Mouse (Mus musculus) left cerebral cortex, adult 8-10 months (tissue): Measurements from ENCODE around the gene Banp. TPM values are rescaled to one million over a fixed set of nuclear protein-coding genes. Genes with fewer than 3 reads are reported as not detected.

Experiments used
- DNase-seq, 2 experiments: peaks; one replicate each; pipeline ENCODE4 v3.0.0; 2022; ENCODE audit warnings: low spot score in 2 of 2
- microRNA-seq, 2 experiments: library from miRNA; unstranded; fragments of <30 nt; microRNA quantifications; one replicate each; pipeline ENCODE4 v1.2.0; 2022
- total RNA-seq, 4 experiments: library from RNA; stranded (reverse); gene quantifications; 2 replicates each; pipeline ENCODE4 v1.2.4; 2022

Banp gene
- total RNA-seq, 4 experiments from 2014 or later: 26.1 to 35.5 (median 27.9) TPM

GRCm38 (mm10) chr8:122058510-122058909 is 109.0 kb downstream of the Banp start:
- DNase-seq: no peak

- peak in 1 of 2 experiments; percentile 71 for DNase-seq
Measured at GRCm38 (mm10) chr8:122058951-122059350, 109.4 kb downstream of the Banp start.

DNA sequence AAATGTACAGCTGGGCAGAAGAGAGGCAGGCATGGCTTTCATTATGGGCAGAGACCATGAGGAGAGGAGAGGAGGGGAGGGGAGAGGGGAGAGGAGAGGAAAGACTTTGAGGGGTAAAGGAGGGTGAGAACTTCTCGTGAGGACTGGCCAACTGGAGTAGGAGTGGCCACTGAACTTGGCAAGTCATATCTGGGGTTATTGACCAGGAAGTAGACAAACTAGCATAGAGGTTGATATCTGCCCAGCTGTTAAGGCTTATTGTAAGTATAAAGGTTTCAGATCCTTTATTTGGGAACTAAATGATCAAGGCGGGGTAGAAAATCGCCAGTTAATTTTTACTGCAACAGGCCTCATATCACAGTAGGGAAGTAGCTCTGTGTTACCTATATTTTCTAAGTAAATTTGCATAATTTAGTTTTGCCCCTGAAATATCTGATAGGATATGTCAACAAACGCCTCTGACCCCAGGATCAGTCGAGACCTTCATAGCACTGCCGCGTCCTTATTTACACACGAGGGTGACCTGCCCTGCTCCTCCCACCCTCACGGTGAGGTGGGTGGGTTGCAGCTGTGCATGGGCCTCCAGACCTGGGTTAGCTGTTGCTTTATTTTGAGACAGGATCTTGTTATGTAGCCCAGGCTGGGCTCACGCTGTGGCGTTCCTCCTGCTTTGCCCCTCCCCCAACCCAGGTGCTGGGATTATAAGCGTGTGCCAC is 113.1 kb downstream of the Banp start:
- DNase-seq: no peak

- DNase-seq: no peak
Measured at GRCm38 (mm10) chr8:122064353-122064752, 114.8 kb downstream of the Banp start.

- DNase-seq: no peak
Measured at GRCm38 (mm10) chr8:122067783-122068505, 118.4 kb downstream of the Banp start.

DNA sequence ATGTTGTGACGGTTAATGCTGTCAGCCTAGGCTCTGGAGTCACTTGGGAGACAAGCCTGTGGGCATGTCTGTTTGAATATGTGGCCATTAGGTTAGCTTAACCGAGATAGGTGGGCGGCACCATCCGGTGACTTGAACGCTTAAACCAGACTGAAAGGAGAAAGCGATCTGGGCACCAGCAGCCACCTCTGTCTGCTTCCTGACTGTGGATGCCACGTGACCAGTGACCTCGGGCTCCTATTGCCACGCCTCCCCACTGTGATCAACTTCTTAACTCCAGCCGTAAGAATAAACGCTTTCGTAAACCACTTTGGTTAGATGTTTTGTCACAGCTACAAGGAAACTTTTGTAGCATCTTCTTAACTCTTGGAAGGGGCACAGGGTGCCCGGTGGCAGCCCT is 119.1 kb downstream of the Banp start:
- DNase-seq: no peak

DNA sequence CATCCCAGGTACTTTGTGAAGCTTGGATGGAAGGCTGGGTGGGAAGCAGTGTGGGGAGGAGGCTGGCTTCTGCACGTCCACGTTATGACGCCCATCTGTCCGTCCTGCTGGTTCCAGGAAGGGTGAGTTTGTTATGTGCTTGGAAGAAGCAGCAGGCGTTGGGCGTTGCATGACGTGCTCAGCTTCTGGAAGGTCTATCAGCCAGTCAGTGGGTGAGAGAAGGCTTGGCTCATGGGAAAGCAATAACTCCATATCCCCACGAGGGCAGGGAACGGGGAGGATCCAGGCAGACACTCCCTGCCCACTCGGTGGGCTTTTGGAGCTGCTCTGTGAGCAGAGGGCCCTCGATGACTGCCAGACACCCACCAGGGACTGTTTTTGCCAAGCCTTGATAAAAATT is 119.7 kb downstream of the Banp start:
- peak in 1 of 2 experiments; percentile 68 for DNase-seq

GRCm38 (mm10) chr8:122071193-122071592 is 121.6 kb downstream of the Banp start:
- DNase-seq: no peak

GRCm38 (mm10) chr8:122073964-122074363 is 124.4 kb downstream of the Banp start:
- no peak for DNase-seq

- DNase-seq: no peak
Measured at GRCm38 (mm10) chr8:122074442-122074841, 124.9 kb downstream of the Banp start.

DNA sequence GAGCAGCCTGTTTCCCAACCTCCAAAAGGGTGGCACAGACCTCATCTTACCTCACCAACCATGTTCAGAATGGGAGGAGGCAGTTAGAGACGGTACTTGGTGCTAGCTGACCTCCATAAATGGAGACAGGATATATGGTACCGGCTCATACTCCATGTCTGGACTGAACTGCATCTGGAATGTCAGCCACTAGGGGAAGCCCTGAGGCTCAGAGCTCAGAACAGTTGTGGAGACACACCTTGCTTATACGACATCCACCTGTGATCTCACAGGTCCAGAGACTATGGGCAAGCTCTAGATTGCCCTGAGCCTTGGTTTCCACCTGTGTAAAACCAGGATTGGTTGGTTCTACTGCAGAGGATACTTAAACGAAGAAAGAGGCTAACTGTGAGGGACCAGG is 125.4 kb downstream of the Banp start:
- no peak for DNase-seq

- no peak for DNase-seq
Measured at GRCm38 (mm10) chr8:122076183-122076842, 126.8 kb downstream of the Banp start.

- DNase-seq: no peak
Measured at GRCm38 (mm10) chr8:122078321-122078720, 128.8 kb downstream of the Banp start.

Small RNA genes within 50 kb of the gene (microRNA-seq; reads per million reads assigned to microRNA genes)
- gene Mir7237: 0.66 to 2.1 reads per million in 2 experiments

Other genes with a start within 250 kb of the Banp start
- gene Jph3, start 220.1 kb upstream of the Banp start, total RNA-seq: 100 to 1,000 TPM; 260 to 302 (median 279) TPM
- 10 to 100 TPM; 28.9 to 35.0 (median 32.2) TPM for gene Klhdc4, start 120.2 kb upstream of the Banp start, total RNA-seq
- 10 to 100 TPM; 57.0 to 73.5 (median 61.5) TPM for gene Slc7a5, start 42.1 kb upstream of the Banp start, total RNA-seq
- gene Car5a, start 4.8 kb upstream of the Banp start, total RNA-seq: under 1 TPM in 1 of 4 experiments, not detected in 3; 0.53 TPM